Mouse (Mus musculus): Measurements from ENCODE around the gene Phf11c. TPM values are rescaled to one million over a fixed set of nuclear protein-coding genes. Genes with fewer than 3 reads are reported as not detected.

The Phf11c gene
- polyA plus RNA-seq (2012; fragmentation: generic; extraction: Trizol): under 1 TPM; 0.05 to 0.28 TPM

DNA sequence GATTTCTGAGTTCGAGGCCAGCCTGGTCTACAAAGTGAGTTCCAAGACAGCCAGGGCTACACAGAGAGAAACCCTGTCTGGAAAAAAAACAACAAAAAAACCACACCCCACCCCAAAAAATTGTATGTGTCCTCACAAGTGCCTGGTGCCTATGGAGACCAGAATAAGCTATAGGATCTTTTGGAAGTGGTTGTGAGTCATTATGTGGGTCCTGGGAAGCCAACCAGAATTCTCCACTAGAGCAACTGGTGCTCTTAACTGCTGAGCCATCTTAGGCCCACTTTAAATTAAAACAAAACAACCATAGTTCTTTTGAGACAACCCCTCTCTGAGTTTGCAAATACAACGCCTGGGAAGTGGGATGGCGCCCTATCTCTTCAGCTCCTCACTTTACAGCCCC is at the start of gene Phf11c:
Gene Phf11c (minus strand): TSS at position 101 of the 400 bp plus-strand sequence.

DNA sequence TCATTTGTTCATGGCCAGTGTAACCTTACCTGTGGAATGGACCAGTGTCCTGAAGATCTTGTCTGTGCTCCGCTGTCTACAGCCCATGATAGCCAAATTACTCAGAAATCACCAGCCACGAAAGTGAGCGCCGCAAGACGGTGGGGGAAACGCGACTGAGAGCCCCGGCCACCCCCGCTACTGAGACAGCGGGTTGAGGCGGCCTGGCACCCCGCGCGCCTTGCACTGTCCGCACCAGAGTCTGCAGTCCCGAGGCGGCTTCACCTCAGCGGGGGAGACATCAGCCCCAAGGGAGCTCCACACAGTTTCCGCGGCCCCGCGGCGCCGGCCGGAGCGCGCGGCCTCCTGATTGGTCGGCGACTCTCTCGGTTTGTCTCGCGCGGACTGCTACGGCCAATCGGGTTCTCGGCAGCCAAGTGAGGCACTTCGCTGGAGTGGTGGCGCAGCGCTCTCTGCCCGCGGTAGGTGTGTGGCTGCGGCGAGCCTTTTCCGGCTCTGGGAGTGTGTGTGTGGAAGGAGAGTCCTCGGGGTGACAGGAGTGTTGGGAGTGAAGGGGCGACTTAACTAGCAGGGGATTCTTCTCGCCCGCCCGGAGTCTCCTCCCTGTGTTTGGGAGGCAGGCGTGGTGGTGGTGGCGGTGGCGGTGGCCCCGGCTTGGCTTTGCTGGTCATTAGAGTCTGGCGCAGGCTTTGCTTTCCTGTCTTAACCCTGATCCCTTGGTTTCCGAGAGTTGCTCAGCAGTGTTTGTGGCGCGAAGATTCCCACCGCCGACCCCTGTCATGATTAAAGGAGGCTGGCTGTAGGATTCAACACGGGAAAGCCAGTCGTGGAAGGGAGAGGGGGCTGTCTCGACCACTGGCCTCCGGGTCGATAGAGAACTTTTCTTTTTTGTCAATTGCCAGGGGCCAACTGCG is 45.6 kb upstream of the Phf11c start, which contains the start of the genes Setdb2 and Cab39l:
Gene Setdb2 (minus strand): TSS at position 327 of the 914 bp plus-strand sequence.
Gene Cab39l (plus strand): TSS at position 415 of the 914 bp plus-strand sequence.

DNA sequence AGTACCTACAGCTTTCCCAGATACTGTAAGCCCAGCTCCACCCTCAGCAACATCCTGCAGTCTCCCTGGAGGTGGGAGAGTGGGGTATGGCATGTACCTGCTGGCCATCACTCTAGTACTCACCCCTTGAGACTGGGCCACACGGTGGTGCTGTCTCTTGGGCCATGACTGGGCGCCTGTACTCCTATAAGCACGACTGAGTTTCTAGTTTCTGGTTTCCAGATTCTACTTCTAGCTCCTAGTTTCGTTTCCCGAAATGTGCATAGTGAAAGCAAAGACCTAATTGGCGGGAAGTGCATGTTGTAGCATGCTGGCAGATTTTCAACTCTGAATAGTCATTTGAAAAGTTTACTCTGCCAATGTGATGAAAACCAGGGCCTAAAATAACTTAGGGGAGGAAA is 29.9 kb downstream of the Phf11c start, which contains the start of gene Phf11d:
Gene Phf11d (minus strand): TSS at position 227 of the 401 bp plus-strand sequence.

DNA sequence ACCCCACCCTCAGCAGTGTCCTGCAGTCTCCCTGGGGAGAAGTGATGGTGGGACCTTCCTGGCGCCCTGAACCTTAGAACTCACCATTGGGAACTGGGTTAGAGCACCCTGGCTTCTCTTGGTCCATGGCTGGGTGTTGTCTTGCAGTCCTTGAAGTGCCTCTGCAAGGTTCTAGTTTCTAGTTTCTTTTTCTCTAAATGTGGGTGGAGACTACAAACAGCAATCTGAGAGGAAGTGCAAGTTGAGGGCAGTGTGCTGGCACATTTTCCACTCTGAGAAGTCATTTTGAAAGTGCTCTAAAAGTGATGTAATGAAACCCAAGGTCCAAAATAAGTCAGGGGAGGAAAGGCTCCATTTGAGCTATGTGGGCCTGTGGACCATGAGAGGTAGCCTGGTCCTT is 54.0 kb downstream of the Phf11c start, which contains the start of gene Phf11b:
Gene Phf11b (minus strand): TSS at position 163 of the 400 bp plus-strand sequence.

Other genes with a start within 250 kb of the Phf11c start
- gene Gm5142, start 216.6 kb downstream of the Phf11c start, polyA plus RNA-seq (2012; fragmentation: generic; extraction: Trizol): not detected
- 1 to 10 TPM; 1.8 to 8.4 TPM for gene Rcbtb1, start 194.2 kb downstream of the Phf11c start, polyA plus RNA-seq (2012; fragmentation: generic; extraction: Trizol)
- gene Gm6904, start 135.2 kb downstream of the Phf11c start, polyA plus RNA-seq (2012; fragmentation: generic; extraction: Trizol): under 1 TPM in 1 of 2 experiments, not detected in 1; 0.08 TPM
- gene Phf11a, start 97.9 kb downstream of the Phf11c start, polyA plus RNA-seq (2012; fragmentation: generic; extraction: Trizol): not detected
- 1 to 10 TPM in 1 of 2 experiments, under 1 TPM in 1; 0.02 to 3.7 TPM for gene Phf11b, start 54.0 kb downstream of the Phf11c start, polyA plus RNA-seq (2012; fragmentation: generic; extraction: Trizol)
- 1 to 10 TPM in 1 of 2 experiments, under 1 TPM in 1; 0.21 to 9.3 TPM for gene Phf11d, start 29.9 kb downstream of the Phf11c start, polyA plus RNA-seq (2012; fragmentation: generic; extraction: Trizol)
- gene Setdb2, start 45.5 kb upstream of the Phf11c start, polyA plus RNA-seq (2012; fragmentation: generic; extraction: Trizol): 1 to 10 TPM in 1 of 2 experiments, under 1 TPM in 1; 0.22 to 1.0 TPM
- 1 to 10 TPM; 1.0 to 9.0 TPM for gene Cab39l, start 45.6 kb upstream of the Phf11c start, polyA plus RNA-seq (2012; fragmentation: generic; extraction: Trizol)
- gene Cdadc1, start 202.6 kb upstream of the Phf11c start, polyA plus RNA-seq (2012; fragmentation: generic; extraction: Trizol): 10 to 100 TPM in 1 of 2 experiments, under 1 TPM in 1; 0.69 to 10.5 TPM
- gene Shisa2, start 229.9 kb upstream of the Phf11c start, polyA plus RNA-seq (2012; fragmentation: generic; extraction: Trizol): not detected

Data from C3H10T1/2 (cell line).